Mouse (Mus musculus) CD8-positive naive resting alpha-beta T cell, adult 2 months (primary cell): ENCODE results near the gene Cdkal1.

Experiments
- DNase-seq, 2 experiments: peaks; one replicate each; pipeline ENCODE4 v3.0.0; 2022; ENCODE audit warnings: low read depth in 2 of 2, low spot score in 2 of 2

Cdkal1 gene

GRCm38 (mm10) chr13:29281556-29281955 lies 573.9 kb downstream of the Cdkal1 start:
- DNase-seq: no peak

GRCm38 (mm10) chr13:29278156-29278555 lies 577.3 kb downstream of the Cdkal1 start:
- no peak for DNase-seq

GRCm38 (mm10) chr13:29274296-29274695 lies 581.2 kb downstream of the Cdkal1 start:
- no peak for DNase-seq

- no peak for DNase-seq
These were observed 581.7 kb downstream of the Cdkal1 start for GRCm38 (mm10) chr13:29273693-29274221.

- no peak for DNase-seq
These were observed 584.0 kb downstream of the Cdkal1 start for GRCm38 (mm10) chr13:29271451-29271850.

GRCm38 (mm10) chr13:29264015-29264711 lies 591.3 kb downstream of the Cdkal1 start:
- DNase-seq: no peak

- DNase-seq: no peak
These were observed 593.3 kb downstream of the Cdkal1 start for GRCm38 (mm10) chr13:29262164-29262563.

GRCm38 (mm10) chr13:29248535-29248934 lies 606.9 kb downstream of the Cdkal1 start:
- DNase-seq: no peak

GRCm38 (mm10) chr13:29247800-29248199 lies 607.7 kb downstream of the Cdkal1 start:
- DNase-seq: no peak

GRCm38 (mm10) chr13:29235065-29235464 lies 620.4 kb downstream of the Cdkal1 start:
- no peak for DNase-seq

GRCm38 (mm10) chr13:29234442-29234841 lies 621.0 kb downstream of the Cdkal1 start:
- DNase-seq: no peak

- no peak for DNase-seq
These were observed 621.5 kb downstream of the Cdkal1 start for GRCm38 (mm10) chr13:29233970-29234369.

- no peak for DNase-seq
These were observed 622.8 kb downstream of the Cdkal1 start for GRCm38 (mm10) chr13:29232681-29233080.

GRCm38 (mm10) chr13:29224815-29225214 lies 630.7 kb downstream of the Cdkal1 start:
- no peak for DNase-seq

GRCm38 (mm10) chr13:29222261-29222838 lies 633.1 kb downstream of the Cdkal1 start:
- no peak for DNase-seq

- no peak for DNase-seq
These were observed 633.8 kb downstream of the Cdkal1 start for GRCm38 (mm10) chr13:29221646-29222045.

- no peak for DNase-seq
These were observed 636.8 kb downstream of the Cdkal1 start for GRCm38 (mm10) chr13:29218594-29219230.

- DNase-seq: peak in 1 of 2 experiments; percentile 3
These were observed 645.1 kb downstream of the Cdkal1 start for GRCm38 (mm10) chr13:29210159-29211021.

- no peak for DNase-seq
These were observed 646.7 kb downstream of the Cdkal1 start for GRCm38 (mm10) chr13:29208749-29209148.

GRCm38 (mm10) chr13:29203856-29204255 lies 651.6 kb downstream of the Cdkal1 start:
- DNase-seq: no peak

- DNase-seq: no peak
These were observed 652.0 kb downstream of the Cdkal1 start for GRCm38 (mm10) chr13:29203426-29203825.
